In genomic region chr2:71936711-71937110, GRCm38 (mm10) we compare ENCODE assay signal across 25 mouse cellular contexts.
"Had no signal": no experiment of that assay in that cellular context is flagged by ENCODE, and none has a peak within 500 bp of the region (broad histone marks: within the 10 kb centered on the region; RNA-seq: fewer than 3 reads in every experiment).

No protein-coding gene starts in this region.

- DNase-seq: gastrocnemius, postnatal 25 days; heart, adult 2 months; heart, postnatal 4 days; kidney, adult 18-20 months; kidney, adult 8-10 months; kidney, postnatal 10 days; kidney, postnatal 25 days; kidney, postnatal 4 days; liver; liver, embryonic 13.5 days had no signal

- H3K27me3 ChIP-seq: heart, embryonic 13.5 days; heart, embryonic 15.5 days; hindbrain, embryonic 12.5 days; intestine, embryonic 15.5 days; limb, embryonic 12.5 days; liver, embryonic 13.5 days; liver, embryonic 15.5 days had no signal

- H3K9me3 ChIP-seq: heart, embryonic 13.5 days; heart, embryonic 15.5 days; hindbrain, embryonic 12.5 days; intestine, embryonic 15.5 days; limb, embryonic 10.5 days; limb, embryonic 12.5 days; liver, embryonic 13.5 days; liver, embryonic 15.5 days had no signal

- ATAC-seq: hindbrain, embryonic 16.5 days; inflammation-experienced regulatory T-cells, adult 6 months; intestine, embryonic 15.5 days; intestine, postnatal 0 days had no signal

- H3K4me1 ChIP-seq: hindbrain, embryonic 12.5 days; intestine, embryonic 15.5 days; limb, embryonic 10.5 days; limb, embryonic 12.5 days; liver, embryonic 13.5 days; liver, embryonic 15.5 days had no signal

- H3K4me3 ChIP-seq: heart, adult 2 months; heart, embryonic 13.5 days; heart, embryonic 15.5 days; hindbrain, embryonic 10.5 days; hindbrain, embryonic 12.5 days; intestine, embryonic 15.5 days; left cerebral cortex, adult 2 months; limb, embryonic 10.5 days; limb, embryonic 12.5 days; liver, embryonic 13.5 days; liver, embryonic 15.5 days had no signal

- H3K36me3 ChIP-seq: heart, embryonic 13.5 days; heart, embryonic 15.5 days; hindbrain, embryonic 10.5 days; hindbrain, embryonic 12.5 days; intestine, embryonic 15.5 days; limb, embryonic 10.5 days; limb, embryonic 12.5 days; liver, embryonic 13.5 days; liver, embryonic 15.5 days had no signal

- H3K9ac ChIP-seq: heart, embryonic 13.5 days; heart, embryonic 15.5 days; hindbrain, embryonic 12.5 days; hindbrain, embryonic 14.5 days; intestine, embryonic 15.5 days; limb, embryonic 12.5 days; liver, embryonic 13.5 days; liver, embryonic 15.5 days had no signal

- H3K27ac ChIP-seq: heart, adult 2 months; heart, embryonic 13.5 days; heart, embryonic 15.5 days; hindbrain, embryonic 10.5 days; hindbrain, embryonic 12.5 days; hindbrain, embryonic 14.5 days; intestine, embryonic 15.5 days; left cerebral cortex, adult 2 months; limb, embryonic 10.5 days; limb, embryonic 12.5 days; liver, embryonic 13.5 days; liver, embryonic 15.5 days had no signal

- H3K4me2 ChIP-seq: heart, embryonic 11.5 days; heart, embryonic 13.5 days; heart, embryonic 15.5 days; hindbrain, embryonic 12.5 days; hindbrain, embryonic 14.5 days; intestine, embryonic 15.5 days; limb, embryonic 12.5 days; liver, embryonic 11.5 days; liver, embryonic 13.5 days; liver, embryonic 15.5 days had no signal
